27 mouse cellular contexts compared by ENCODE assay signal in the genomic region with DNA sequence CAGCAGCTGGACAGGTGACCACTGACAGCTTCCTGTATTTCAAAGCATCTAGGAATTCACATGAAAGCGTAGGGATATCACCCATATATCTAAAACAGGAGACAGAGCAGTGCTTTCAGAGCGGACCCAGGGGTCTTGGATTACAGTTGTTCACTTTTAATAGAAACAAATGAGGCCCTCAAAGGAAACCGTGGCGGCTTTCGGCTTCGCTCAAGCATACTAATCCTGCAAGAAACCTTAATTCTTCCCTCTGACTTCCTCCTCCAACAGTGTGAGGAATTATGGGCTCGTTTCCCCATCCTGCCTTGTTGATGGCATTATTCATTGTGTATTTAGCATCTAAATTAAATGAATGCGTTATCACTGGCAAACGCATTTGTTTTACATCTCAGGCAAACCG.
"Had no signal": no experiment of that assay in that cellular context is flagged by ENCODE, and none has a peak within 500 bp of the region (broad histone marks: within the 10 kb centered on the region; RNA-seq: fewer than 3 reads in every experiment).

No protein-coding gene starts in this region.

- ATAC-seq: hindbrain, embryonic 16.5 days; inflammation-experienced regulatory T-cells, adult 6 months; intestine, embryonic 15.5 days; intestine, postnatal 0 days had no signal

- H3K4me2 ChIP-seq: heart, embryonic 12.5 days; hindbrain, embryonic 12.5 days; hindbrain, embryonic 14.5 days; intestine, embryonic 15.5 days; limb, embryonic 12.5 days; liver, embryonic 11.5 days; liver, embryonic 13.5 days; liver, embryonic 15.5 days had no signal

- DNase-seq: gastrocnemius, adult 2 months; gastrocnemius, postnatal 10 days; gastrocnemius, postnatal 25 days; heart, adult 18-20 months; heart, postnatal 10 days; heart, postnatal 4 days; kidney, adult 18-20 months; kidney, adult 8-10 months; kidney, postnatal 14 days; kidney, postnatal 36 days; layer of hippocampus, adult 9-11 months; layer of hippocampus, postnatal 36 days; liver; liver, embryonic 13.5 days had no signal

- H3K27me3 ChIP-seq: heart, embryonic 12.5 days; intestine, embryonic 15.5 days; limb, embryonic 12.5 days; liver, embryonic 13.5 days; liver, embryonic 15.5 days had no signal

- H3K9me3 ChIP-seq: heart, embryonic 10.5 days; intestine, embryonic 15.5 days; limb, embryonic 12.5 days; liver, embryonic 15.5 days had no signal

- H3K9ac ChIP-seq: heart, embryonic 12.5 days; hindbrain, embryonic 12.5 days; hindbrain, embryonic 14.5 days; intestine, embryonic 15.5 days; limb, embryonic 12.5 days; liver, embryonic 13.5 days; liver, embryonic 15.5 days had no signal

- H3K27ac ChIP-seq: gastrocnemius, adult 2 months; heart, embryonic 10.5 days; hindbrain, embryonic 10.5 days; hindbrain, embryonic 12.5 days; hindbrain, embryonic 14.5 days; intestine, embryonic 15.5 days; limb, embryonic 12.5 days; liver, embryonic 13.5 days; liver, embryonic 15.5 days had no signal

- H3K4me3 ChIP-seq: gastrocnemius, adult 2 months; heart, embryonic 10.5 days; heart, embryonic 12.5 days; hindbrain, embryonic 10.5 days; hindbrain, embryonic 12.5 days; intestine, embryonic 15.5 days; limb, embryonic 10.5 days; limb, embryonic 12.5 days; liver, embryonic 13.5 days; liver, embryonic 15.5 days had no signal

- H3K36me3 ChIP-seq: heart, embryonic 12.5 days; hindbrain, embryonic 10.5 days; hindbrain, embryonic 12.5 days; intestine, embryonic 15.5 days; limb, embryonic 10.5 days; limb, embryonic 12.5 days; liver, embryonic 13.5 days; liver, embryonic 15.5 days had no signal

- H3K4me1 ChIP-seq: liver, embryonic 15.5 days had no signal
